Mouse (Mus musculus): ENCODE data around the gene Ubac2.

DNA sequence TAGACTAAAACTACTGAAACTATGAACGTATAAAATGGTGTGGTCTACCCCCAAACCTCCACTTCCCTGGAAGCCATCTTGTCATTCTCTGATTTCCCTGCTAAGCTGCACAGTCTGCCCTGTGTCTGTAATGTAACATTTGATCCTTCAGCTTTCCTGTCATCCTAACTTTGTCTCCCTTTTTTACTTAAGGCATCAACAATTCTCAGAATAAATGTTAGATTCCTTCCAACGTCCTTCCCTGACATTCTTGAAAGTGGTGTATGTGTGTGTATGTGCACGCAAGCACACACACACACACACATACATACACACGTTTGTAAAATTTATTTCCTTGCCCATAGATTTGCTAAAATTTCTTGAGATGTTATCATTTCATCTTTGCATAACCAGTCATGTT, 81.6 kb downstream of the Ubac2 start:
- TF ChIP-seq GATA1 (IDR thresholded peaks at IDR 0.05; ENCODE audit: low read length) = no peak
- no peak for TF ChIP-seq TAL1 (IDR thresholded peaks at IDR 0.05; ENCODE audit: low read length)
